Mouse (Mus musculus) adrenal gland, postnatal 14 days (tissue): ENCODE measurements around the gene AU018091. TPM values are rescaled to one million over a fixed set of nuclear protein-coding genes. Genes with fewer than 3 reads are reported as not detected.
"Not testable (repeated sequence)": the region's sequence is repeated elsewhere in the genome, so short reads cannot be mapped to it uniquely, and the experiment has no call there.

Source experiments
- DNase-seq: peaks from one replicate; pipeline ENCODE4 v3.0.0; 2021; ENCODE audit warnings: mixed read lengths
- long read RNA-seq, 2 experiments: library from polyadenylated mRNA; stranded (forward); transcript quantifications; one replicate each; pipeline ENCODE4 v2.0.0; 2021
- total RNA-seq: library from RNA; stranded (reverse); gene quantifications from 2 replicates; pipeline ENCODE4 v1.2.3, GENCODE M21; 2021

AU018091 gene
- total RNA-seq = not detected in 2 replicates
- long read RNA-seq, experiment 1 = 0 reads
- long read RNA-seq, experiment 2 = 0 reads

DNA sequence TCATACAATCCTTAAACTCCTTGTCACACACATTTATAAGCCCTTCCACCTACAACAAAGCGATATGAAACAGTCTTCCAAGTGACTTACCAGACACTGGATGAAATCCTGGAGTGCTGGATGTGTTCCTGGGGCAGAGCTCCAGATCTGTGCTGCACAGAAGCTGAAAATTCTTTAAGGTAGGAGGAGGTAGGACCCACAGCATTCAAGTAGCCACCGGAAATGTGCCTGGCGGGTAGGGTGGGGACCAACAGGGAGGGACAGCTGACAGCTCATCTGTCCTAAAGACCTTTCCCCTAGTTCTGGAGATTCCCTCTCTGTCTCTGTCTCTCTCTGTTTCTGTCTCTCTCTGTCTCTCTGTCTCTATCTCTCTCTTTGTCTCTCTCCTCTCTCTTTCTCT lies at the start of gene AU018091:
Gene AU018091 (minus strand): TSS at position 279 of the 400 bp plus-strand sequence.
- no peak for DNase-seq

GRCm38 (mm10) chr7:3217546-3218056 lies 48.6 kb upstream of the AU018091 start:
- DNase-seq = no peak

- DNase-seq = no peak
These were observed 47.3 kb upstream of the AU018091 start for GRCm38 (mm10) chr7:3216331-3216730.

DNA sequence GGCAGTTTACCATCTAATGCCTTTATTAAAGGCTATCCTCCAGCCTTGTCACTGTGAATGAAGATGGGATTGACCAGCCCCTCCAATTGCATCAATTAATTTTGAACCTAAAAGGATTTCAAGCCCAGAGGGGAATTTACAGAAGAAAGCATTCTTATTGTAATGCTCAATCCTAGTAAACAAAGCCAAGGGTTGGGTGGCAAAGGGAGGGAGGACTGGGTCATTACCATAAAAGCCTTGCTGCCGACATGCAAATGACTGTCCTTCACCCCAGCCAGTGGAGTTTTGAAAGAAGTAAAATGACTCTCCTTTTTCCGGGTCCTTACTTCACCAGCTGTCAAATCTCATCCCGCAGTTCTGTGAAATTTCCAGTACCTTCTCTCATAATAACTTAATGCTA lies 44.6 kb upstream of the AU018091 start:
- no peak for DNase-seq

GRCm38 (mm10) chr7:3213156-3213555 lies 44.2 kb upstream of the AU018091 start:
- no peak for DNase-seq

DNA sequence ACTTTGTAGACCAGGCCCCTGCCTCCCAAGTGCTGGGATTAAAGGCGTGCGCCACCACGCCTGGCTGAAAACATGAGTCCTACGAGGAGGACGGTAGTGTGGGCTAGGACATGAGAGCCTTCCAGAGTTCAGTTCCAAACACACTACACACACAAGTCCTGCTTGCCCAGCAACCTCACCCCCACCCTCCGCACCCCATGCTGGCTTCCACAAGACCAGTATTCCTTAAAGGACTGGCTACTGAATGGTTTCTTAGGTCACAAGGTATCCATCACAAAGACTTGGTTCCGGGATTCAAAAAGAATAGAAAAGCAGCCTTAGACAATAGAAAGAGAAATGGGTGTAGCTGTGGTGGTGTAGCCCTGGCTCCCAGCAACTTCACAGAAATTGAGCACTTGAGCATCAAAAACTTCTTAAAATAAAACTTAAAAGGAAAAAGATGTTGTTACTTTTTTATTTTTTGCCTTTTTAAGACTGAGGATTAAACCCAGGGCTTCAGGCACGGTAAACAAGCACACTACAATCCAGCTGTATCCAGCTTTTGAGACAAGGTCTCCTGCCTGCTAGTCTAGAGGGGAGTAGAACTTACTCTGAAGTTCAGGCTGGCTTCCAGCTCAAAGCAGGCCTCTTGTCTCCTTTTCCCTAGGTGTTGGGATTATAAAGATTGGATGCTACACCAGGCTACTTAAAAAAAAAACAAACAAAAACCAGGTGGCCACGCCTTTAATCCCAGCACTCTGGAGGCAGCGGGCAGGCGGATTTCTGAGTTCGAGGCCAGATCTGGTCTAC lies 43.2 kb upstream of the AU018091 start:
- DNase-seq = no peak

GRCm38 (mm10) chr7:3211518-3211917 lies 42.5 kb upstream of the AU018091 start:
- no peak for DNase-seq

GRCm38 (mm10) chr7:3210605-3211004 lies 41.6 kb upstream of the AU018091 start:
- DNase-seq = no peak

DNA sequence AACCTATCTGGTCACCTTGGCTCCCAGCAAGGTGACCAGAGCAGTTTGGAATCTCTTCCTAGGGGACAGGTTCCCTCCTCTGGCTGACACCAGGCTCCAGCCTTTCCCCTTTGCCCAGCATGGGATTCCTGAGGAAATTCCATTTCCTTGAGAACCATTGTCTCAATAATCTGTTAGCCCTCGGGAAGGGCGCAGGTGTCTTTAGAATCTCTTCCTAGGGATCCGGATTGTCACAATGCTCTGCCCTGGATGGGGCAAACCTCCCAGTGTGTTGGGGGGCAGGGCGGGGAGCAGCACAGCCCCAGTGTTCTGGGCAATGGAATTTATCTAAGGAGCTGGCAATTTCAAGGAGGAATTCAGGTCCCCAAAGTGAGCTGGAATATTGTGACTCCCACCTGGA lies 37.5 kb upstream of the AU018091 start:
- no peak for DNase-seq

DNA sequence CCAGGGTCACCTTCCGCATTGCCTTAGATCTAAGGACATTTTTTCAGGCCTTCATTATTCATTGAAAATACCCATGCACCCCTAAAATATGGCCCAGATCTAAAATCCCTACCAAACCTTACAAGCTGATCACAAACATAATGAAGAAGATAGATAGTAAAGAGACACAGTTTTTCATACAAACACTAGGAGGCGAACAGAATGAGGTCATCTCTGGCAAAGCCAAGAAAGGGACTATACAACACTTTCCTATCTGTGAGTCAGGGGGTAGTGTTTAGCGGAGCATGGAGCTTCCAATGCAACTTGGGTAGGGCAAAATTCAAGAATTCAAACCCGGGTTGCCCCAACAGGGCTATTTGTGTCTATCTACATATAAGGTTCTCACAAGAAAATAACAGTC lies 35.6 kb upstream of the AU018091 start:
- no peak for DNase-seq

GRCm38 (mm10) chr7:3203890-3204289 lies 34.9 kb upstream of the AU018091 start:
- no peak for DNase-seq

- DNase-seq = no peak
These were observed 32.2 kb upstream of the AU018091 start for GRCm38 (mm10) chr7:3201134-3201705.

- no peak for DNase-seq
These were observed 29.9 kb upstream of the AU018091 start for GRCm38 (mm10) chr7:3198884-3199283.

GRCm38 (mm10) chr7:3195850-3196249 lies 26.8 kb upstream of the AU018091 start:
- no peak for DNase-seq

DNA sequence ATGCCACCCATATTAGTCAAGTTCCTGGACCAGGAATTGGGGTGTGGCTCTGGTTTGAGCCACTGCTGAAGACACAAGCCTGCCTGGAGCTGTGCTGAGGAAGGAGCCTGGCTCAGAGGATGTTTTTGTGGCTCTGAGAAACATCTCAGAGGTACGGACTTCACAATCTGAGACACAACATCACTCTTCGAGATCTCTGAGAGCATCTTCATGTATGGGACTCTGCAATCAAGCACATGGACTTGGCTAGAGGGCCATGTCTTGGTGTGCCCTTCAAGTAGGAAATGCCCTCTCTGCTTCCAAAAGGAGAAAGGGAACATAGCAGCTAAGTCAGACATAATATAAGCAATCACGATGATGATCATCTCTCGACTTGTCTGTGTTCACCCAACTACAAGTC lies 25.5 kb upstream of the AU018091 start:
- no peak for DNase-seq

DNA sequence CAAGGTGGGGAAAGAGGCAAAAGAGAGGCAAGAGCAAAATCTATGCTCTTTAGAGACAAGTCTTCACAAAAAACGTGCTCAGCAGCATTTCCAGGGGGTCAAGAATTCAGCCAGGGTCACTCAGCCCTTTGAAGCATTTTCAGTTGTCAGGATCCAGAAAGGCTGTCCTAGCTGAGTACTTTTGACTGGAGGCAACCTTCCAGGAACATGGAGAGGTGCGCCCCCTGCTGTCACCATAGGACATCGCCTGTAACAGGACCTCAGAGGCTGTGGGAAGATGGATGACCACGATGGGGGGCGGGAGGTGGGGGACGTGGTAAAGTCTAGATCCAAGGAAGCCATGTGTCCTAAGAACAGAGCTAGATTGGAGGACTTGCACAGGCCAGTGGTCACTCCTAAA lies 24.9 kb upstream of the AU018091 start:
- DNase-seq = peak; percentile 83

DNA sequence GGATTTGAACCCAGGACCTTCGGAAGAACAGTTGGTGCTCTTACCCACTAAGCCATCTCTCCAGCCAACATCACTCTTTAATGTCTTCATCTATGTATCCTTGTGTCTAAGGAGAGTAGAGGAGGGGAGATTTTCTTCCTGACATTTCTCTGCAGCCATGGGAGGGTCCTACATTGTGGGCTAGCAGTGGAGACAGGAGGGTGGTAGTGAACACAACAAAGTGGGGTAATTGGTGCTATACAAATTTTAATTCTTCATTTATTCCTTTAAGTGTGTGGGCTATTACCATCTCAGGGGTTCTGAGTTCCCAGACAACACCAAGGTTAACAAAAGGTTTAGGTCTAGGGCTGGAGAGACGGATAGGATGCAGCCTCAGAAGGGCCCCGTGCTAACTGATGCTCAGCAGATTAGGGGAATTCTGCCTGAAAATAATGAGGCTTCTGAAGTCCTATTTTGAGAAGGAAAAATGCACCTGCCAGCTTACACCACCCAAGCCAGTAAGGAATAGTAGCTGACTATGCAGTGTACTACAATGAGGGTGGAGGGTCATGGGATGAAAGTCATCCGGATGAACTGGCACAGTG lies 24.1 kb upstream of the AU018091 start:
- no peak for DNase-seq

GRCm38 (mm10) chr7:3191971-3192498 lies 23.0 kb upstream of the AU018091 start:
- no peak for DNase-seq

DNA sequence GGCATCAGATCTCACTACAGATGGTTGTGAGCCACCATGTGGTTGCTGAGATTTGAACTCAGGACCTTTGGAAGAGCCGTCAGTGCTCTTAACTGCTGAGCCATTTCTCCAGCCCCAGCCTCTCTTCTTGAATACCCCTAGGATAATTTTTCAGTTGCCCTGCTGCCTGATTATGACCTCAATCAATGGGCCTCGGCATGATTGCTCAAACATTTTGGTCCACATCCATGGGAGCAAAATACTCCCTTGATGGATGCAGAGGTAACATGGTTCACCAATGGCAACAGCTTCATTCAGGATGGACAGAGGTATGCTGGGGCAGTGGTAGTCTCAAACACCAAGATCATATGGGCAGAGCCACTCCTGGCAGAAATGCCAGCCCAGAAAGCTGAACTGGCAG lies 17.7 kb upstream of the AU018091 start:
- DNase-seq = not testable (repeated sequence)

- DNase-seq = no peak
These were observed 17.1 kb upstream of the AU018091 start for GRCm38 (mm10) chr7:3186136-3186535.

- peak; percentile 12 for DNase-seq
These were observed 15.4 kb upstream of the AU018091 start for GRCm38 (mm10) chr7:3184394-3184793.

DNA sequence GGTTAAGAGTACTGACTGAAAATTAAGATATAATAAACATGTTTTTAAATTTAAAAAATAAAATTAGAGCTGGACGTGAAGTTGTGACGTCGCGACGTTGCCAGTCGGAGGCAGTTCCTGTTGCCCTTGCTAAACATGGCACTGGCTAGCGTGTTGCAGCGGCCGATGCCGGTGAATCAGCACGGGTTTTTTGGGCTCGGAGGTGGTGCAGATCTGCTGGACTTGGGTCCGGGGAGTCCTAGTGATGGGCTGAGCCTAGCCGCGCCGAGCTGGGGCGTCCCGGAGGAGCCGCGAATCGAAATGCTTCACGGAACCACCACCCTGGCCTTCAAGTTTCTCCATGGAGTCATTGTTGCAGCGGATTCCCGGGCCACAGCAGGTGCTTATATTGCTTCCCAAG lies 12.0 kb upstream of the AU018091 start:
- DNase-seq = not testable (repeated sequence)

DNA sequence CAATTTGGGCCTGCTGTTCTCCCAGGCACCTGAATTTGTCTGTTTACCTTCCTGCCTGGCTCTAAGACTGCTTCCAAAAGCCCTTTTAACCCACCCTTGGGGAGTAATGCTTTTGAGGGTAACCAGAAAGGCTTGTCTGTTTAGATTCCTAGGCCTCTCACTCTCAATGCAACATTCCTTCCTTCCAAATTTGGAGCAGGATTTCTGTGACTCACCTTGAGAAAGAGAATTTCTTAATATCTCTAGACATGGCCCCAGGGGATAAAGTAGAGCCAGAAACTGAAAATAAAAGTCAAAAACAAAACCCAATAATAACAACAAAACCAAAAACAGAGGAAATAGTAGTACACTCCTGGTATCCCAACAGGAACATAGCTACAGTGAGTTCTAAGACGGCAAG lies 707 bp downstream of the AU018091 start:
- DNase-seq = no peak
